Mouse (Mus musculus) bone marrow, adult 2 months (tissue): ENCODE results near the gene Sele.

Experiments
- CTCF ChIP-seq: fragments of 200-500 bp; IDR thresholded peaks from 2 replicates; pipeline ENCODE4 v1.5.1; 2011; ENCODE audit warnings: low read length, control low read depth; ENCODE audit not compliant: control insufficient read depth, insufficient read depth
- POLR2A ChIP-seq: fragments of 200-500 bp; IDR thresholded peaks from 2 replicates; pipeline ENCODE4 v1.6.1; 2011; ENCODE audit warnings: low read depth, mild to moderate bottlenecking, control low read depth, low read length, borderline replicate concordance; ENCODE audit not compliant: control insufficient read depth

GRCm38 (mm10) chr1:164061278-164061677 is 13.2 kb downstream of the Sele start:
- TF ChIP-seq POLR2A (no peak), CTCF (no peak)
